Mouse (Mus musculus): ENCODE measurements around the gene Tnrc6c.

Gene Tnrc6c

DNA sequence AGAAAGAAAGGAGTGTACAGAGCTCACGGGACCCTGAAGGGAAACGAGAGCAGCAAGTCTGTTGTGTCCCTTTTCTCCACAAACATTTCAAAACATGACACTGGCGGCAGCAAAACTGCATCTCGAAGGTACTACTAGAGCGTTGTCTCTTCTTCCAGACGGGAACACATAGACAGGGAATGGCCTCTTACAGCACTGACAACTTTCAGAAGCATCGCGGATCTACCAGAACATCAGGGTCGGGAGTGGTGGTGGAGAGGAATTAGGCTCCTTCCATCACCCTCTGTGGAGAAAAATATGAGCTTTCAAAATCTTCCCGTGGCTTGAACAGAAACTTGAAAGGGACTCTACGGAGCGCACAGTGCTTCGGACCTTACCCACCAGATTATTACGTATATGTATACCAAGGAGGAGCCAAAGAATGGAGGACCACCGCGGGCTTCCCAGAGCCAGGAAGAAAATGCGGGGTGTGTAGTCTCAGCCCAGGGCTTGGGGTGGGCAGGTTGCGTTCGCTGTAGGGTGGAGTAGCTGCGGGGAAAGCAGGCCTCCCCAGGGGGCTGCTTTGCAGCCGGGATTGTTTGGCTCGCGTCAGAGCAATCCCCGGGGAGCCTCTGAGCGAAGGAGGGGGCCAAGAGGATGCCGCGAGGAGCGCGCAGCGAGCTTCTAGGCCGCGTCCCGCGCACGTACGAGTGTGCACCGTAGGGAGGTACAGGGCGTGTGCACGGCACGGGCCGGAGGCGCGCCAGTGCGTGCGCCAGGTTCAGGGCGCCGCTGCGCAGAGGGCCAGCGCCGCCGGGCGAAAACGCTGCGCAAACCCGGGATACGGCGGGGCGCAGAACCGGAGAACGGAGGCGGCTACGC is at the start of gene Tnrc6c:
Tnrc6c (plus strand) TSS at position 799 of the 861 bp plus-strand sequence.
- DNase-seq, result peak; percentile 86

DNA sequence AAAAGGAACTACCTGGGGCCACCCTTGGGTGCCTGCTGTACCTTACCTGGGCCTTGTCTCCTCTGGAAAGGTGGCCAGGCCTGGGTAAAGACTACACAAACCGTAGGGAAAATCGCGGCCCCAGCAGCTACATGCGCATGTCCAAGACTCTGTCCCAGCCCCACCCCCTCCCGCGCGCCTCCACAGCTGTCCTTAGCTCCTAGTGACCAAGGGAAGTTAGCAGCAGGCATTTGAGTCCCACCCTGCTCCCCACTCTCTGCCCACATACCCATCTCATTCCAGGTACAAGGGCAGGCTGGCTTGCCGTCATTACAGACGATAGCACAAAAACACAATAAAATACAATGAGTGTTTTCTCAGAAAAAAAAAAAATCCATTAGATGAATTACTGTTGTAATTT is 48.0 kb upstream of the Tnrc6c start:
- no peak for DNase-seq

DNA sequence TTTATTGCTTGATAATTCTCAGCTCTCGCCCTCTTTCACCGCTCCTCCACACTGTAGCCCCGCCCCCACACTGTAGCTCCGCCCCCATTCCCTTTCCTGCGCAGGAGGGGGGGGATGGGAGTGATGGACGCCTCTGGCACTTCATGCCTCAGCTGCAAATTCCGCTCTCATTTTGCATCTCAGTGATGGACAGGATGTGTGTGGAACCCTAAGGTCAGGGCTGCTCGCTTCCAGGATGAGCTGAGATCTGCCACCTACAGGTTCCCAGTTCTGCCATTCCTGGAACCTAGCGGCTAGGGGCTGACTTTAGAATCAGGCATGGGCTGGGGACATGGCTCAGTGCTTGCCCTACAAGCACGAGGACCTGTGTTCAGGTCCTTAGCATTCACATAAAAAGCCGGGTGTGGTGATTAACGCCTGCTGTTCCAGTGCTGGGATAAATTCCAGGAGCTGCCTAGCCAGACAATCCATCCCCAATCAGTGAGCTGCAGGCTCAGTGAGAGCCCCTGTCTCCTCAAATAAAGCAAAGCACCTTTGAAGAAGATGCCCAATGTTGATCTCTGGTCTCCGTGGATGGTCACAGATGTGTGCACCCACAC is 47.4 kb upstream of the Tnrc6c start:
- DNase-seq, result no peak

DNA sequence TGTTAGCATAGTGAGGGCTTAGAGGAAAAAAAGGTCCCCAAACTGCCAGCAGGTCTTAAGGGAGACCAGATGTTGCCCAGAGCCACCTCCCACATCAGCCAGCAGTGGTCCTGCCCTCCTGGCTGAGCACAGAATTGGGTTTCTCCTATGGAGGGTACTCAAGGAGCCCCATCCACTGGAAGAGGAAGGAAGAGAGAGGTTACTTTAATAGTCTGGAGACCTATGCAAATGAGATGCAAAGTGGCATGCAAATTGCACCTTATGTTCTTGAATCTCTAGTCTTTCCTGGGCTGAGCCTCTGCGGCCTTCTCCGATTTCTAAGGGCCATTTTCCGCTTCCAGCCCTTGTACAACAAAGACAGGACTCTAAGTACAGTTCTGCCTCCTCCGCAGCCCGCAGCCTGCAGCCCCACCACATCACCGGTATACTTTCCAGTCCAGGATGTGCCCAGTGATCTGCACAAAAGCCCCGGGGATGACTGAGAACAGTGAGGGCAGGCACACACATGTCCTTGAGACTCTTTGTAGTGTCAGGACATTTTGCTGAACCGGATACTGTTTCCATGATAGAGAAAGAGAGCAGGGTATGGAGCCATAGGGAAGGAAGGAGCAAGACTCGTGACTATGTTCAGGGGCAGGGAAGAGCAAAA is 45.8 kb upstream of the Tnrc6c start:
- DNase-seq, result no peak

DNA sequence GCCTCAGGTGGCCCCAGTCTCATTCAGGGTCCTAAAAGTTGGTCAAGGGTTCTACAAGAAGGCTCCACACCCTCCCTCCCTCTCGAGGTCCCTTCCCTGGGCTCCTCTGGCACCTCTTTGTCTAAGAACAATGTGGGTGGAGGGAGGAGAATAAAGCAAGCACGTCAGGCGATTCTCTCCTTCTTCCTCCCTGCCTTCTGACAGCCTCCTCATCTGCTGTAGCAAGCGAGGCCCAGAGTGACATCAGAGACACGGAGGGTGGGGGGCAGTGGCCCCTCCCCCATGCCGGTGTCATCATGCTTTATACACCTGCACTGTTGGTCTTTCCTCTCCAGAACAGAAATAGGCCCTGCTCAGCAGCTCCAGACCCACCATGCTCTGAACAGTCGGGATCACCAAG is 45.1 kb upstream of the Tnrc6c start:
- DNase-seq, result no peak

DNA sequence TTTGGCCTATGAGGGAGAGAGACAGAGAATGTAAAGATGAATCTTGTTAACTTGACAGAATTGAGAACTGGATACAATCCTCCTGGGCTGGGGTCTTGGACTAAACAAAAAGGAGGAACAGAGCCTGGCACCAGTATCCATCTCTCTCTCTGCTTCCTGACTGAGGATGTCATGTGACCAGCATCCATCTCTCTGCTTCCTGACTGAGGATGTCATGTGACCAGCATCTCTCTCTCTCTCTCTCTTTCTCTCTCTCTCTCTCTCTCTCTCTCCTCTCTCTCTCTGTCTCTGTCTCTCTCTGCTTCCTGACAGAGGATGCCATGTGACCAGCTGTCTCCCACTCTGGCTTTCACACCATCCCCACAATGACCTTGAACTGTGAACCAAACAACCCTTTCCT is 43.5 kb upstream of the Tnrc6c start:
- DNase-seq, result no peak

DNA sequence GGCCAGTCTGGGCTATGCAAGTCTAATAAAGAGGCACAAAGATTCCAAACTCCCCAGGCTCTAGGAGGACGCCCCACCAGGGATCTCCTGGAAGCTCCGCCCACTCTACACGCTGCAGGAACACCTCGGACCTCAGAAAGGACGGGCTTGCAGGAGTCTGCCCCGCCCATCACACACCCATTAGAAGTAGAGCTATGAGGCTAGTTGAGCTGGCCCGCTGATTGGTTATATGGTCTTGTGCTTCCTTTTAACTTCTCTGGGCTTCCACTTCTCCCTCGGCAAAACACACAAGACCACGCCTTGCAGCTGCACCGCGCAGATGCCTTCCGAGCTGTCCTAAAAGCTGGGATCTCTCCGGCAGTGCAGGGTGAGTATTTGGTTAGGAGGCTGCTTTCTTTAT is 43.0 kb upstream of the Tnrc6c start:
- DNase-seq, result no peak

DNA sequence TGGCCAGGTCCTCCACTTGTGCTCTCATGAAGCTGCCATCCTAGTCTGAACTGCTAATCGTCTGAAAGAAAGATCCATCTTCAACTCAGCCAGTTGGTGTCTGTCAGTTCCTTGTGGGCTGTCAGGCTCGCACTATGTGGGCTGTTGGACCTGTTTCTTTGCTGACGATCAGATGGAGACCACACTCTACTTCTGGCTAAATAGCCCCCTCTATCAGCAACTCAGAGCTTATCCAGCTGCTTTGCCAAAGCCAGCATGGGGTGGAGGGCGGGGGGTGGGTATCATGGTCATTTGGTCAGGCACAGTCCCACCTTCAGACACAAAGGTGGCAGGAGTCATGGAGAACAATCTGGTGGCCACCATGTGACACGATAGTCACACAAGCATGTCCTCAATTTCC is 42.2 kb upstream of the Tnrc6c start:
- DNase-seq, result no peak

DNA sequence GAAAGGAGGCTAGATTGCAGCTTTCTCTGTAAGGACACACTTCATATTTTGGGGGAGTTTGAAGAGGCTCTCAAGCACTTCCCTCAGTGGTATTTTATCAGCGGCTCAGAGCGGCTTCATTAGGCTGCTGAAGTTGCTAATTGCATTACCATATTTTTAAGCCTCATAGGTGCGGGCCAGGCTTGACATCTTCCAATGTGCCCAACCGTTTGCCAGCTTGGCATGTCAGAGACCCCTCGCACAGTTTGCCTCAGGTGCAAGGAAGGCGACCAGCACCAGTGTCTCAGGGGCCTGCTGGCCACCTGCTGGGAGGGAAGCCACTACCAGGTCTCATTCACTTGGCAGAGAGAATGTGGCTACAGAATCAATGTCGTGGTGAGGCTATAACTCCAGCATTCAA is 41.2 kb upstream of the Tnrc6c start:
- DNase-seq, result no peak

DNA sequence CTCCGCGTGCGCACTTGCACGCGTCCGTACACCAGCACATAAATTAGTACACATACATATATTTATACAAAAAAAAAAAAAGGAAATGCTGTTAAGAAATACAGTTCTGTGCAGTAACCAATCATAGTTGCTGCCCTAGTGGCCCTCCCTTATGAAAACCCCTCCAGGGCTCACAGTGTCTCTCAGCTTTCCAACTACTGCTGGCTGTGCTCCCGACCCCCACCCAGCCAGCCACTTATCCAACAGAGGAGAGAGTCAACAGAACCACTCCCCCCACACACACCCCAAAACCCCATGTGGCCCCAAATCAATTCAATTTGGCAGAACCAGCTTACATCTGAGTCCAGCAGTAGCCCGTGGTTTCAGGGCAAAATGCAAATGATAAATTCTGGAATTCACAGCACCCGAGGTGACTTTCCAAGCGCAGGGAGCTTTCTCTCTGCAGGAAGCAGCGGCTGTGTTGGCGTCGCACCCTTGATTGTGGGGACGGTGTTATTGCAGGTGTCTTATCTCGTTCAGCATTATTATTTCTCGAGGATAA is 36.7 kb upstream of the Tnrc6c start:
- DNase-seq, result no peak

DNA sequence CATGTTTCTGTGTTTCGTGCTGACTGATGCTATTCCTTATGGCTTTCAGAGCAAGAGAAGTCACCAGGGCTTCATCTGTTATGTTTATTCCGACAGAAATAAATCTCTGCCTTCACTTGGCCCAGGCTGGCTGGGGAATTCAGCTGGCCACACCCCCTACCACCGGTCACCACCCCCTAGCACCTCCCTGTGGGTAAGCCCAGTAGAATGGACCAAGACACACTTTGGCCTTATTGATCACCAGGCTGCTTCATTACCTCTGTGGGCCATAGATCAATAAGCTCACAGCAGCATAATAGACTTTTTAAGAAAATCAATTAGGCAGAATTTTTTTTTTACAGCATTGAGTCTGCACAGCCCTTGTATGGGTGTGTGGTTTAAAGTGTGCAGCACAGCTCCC is 35.9 kb upstream of the Tnrc6c start:
- no peak for DNase-seq

DNA sequence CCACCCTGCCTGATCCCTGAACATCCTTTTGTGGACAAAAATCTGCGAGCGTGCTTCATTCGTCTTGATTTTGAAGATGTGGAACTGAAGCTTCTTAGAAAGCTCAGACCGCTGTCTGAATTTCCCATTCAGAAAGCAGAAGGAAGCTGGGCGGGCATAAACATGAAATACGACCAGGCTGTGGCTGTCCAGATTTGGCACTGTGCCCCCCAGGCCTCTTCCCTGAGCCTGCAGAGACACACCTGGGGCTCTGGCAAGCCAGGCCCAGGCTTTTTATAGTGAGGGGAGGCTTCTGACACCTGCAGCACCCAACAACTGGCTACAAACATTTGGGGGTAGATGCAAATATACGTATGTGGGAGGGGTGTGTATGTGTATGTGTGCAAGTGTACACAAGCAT is 35.3 kb upstream of the Tnrc6c start:
- no peak for DNase-seq

DNA sequence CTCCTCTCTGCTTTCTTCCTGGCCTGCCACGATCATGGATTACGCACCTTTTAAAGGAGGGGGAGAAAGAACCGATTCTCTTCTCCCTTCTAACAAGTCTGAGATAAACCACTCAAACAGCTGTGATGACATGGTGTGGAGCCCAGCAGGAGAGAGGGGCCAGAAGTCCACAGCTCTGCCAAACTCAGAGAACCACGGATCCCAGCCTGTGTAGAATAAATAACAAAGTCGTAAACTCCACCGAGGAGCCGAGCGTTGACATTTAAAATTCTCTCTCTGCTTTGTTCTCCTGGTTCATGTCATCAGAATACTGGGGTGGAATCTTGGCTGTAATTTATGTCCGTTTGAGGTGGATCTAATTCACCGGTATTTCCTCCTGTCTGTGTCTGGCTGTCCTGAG is 34.5 kb upstream of the Tnrc6c start:
- DNase-seq, result no peak

DNA sequence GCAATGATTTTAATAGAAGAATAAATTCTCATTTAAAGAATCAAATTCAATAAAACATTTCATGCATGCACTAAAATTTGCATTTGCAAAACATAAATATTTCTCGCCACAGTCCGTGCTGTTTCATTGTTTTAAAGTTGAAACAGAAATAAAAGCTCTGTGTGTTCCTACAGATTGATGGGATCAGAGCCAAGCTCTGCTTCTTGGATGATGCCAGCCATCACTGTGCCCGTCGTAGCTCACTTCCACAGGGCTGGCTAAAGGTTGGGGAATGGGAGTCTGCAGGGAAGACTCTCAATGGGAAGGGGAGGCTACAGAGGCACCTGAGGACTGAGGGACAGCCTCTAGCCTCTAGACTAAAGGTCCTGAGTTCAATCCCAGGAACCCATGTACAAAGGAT is 28.9 kb upstream of the Tnrc6c start:
- DNase-seq, result no peak

DNA sequence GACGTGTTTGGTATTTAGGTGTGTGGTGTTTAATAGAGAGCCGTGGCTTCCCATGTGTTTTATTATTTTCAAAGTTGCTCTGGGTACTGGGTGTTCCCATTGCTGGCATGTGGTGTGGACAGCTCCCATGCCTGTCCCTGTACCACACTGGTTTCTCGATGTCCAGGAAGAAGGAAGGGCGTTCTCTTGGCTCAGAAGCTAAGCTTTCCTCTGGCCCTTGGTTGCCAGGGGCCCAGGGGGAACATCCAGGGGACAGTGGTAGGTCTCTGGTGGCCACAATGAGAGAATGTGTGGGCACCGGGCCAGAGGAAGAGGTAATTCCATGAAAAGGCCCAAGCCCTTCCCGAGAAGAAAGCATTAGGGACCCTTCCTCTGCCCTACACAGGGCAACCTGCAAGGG is 27.5 kb upstream of the Tnrc6c start:
- DNase-seq, result no peak

DNA sequence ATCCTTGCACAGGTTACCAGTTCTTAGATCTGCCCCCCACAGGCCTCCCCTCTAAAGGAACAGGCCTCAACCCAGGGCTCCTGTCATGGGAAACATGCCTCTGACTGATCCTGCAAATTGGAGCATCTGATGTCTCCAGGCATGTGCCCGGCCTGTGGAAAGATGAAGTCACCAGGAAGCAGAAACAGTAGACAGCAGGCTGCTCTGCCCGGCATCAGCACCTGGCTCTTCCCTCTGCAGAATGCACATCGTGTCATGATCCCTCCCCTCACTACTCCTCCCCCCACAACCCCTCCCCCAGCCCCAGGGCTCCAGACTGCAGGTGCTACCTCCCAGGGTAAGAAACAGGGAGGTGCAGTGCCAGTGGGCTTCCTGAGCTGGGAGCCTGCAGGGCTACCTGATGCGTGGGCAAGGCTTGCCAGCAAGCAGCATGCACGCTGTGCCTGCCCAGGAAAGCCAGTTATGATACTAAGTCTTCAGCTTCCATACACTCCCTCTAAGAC is 27.0 kb upstream of the Tnrc6c start:
- peak; percentile 34 for DNase-seq

DNA sequence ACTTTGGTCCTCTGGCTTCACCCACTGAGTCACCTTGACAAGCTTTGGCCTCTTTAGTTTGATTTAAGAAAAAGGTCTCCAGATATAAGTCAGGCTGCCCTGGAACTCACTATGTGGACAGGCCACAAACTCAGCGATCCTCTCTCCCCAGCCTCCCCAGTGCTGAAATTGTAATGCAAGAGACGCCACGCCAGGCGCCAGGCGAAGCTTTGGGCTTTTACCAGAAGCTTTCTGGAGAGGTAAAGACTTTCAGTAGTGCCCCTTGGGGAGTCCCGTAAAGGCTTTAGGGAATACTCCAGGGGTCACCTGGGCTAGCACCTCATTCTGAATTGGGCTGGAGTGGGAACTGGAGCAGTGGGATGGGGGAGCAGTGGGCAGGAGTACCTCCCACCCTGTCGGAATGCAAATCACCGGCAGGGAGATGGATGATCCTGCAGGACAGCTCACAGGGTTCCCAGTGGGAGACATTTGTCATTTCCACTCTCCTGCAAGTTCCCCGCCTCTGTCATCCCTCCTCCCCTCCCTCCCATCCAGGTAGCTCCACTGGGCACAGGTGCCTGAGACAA is 26.3 kb upstream of the Tnrc6c start:
- DNase-seq, result no peak

DNA sequence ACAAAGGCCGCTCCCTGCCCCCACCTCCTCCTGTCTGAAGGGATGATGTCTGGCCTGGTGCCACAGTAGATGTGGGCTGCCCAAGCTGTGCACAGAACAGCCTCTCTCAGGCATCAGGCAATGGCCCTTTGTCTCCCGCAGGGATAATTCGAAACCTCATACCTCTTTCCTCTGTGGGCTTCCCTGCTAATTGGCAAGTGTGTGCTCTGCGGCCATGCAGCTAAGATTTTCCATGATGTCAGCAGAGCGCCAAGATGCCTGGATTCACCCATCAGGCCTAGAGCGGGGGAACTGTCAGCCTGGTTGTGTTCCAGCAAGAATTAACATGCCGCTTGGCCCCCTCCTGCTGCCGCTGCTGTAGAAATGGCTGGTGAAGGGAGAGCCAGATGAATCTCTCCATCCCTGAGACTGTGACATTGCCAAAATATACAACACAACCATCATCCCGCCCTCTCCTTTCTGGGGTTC is 25.7 kb upstream of the Tnrc6c start:
- peak; percentile 68 for DNase-seq

DNA sequence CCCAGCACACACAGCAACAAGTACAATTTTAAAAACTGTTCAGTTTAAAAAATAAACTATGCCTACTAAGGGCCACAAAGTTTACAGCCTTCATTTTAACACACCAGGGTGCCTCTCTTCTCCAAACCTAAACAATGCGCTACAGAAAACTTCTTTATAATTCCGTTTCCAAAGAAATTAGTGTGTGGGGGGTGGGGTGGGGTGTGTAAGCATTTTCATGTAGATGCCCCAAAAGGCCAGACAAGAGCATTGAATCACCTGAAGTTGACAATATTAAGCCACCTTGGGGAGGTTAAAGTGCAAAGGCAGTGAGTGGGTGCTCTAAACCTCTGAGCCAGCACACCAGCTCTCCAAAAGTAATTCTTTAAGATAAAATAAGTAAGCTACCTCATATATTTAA is 24.2 kb upstream of the Tnrc6c start:
- DNase-seq, result no peak

DNA sequence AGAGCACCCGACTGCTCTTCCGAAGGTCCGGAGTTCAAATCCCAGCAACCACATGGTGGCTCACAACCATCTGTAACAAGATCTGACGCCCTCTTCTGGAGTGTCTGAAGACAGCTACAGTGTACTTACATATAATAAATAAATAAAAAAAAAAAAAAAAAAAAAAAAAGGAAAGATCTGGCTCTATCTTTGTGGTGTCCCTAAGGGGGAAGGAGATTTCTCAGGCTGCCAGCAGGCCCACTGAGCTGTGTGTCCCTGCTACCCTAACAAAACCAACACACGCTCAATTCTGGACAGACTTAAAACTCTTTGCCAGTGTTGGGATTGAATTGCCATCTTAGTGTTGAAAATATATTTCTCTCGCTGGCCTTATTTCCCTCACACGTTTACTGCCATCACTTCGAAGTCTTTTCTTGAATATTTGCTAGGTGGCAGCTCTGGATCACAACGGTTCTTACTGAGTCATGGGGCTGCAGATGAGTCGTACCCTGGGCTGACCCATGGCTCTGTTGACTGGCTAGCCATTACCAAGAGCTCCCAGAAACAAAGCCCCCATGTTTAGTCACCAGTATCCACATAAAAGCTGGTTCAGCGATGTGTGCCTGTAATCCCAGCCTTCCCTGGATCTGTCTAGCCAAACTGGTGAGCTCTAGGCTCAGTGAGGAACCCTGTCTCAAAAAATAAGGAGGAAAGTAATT is 23.1 kb upstream of the Tnrc6c start:
- DNase-seq, result no peak

DNA sequence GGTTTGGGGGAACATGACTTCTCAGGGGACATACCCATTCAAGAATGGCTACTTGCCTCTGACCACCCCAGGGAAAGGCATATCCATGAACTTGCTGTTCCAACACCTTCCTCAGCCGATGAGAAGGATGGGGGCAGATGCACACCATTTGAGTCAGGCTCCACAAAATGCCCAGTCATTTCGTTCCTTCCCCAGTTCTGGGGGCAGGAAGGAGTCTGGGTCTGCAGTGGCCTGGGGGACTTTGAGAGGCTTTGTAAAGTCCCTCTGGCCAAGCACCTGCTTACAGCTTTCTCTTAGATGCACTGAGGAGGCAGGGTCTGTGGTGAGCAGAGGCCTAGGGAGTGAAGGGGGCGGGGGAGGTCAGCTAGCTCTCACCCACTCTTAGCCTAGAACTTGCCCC is 20.8 kb upstream of the Tnrc6c start:
- no peak for DNase-seq

DNA sequence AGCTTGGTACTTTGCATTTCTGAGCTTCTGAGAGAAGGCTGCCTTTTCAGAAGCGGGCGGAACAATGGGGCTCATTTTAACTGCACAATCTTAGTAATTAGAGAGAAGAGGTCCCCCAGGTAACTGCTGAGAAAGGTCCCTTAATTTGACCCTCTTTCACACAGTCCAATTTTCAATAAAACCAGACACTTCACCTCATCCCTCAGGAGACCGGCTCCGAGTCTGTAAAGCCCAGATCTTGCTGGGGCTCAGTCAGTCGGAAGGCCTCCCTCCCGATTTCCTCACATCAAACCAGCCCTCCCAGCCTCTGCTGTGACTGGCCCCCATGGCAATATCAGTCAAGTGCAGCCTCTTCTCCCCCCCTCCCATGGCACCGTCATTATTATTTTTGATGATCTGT is 15.7 kb upstream of the Tnrc6c start:
- DNase-seq, result no peak

DNA sequence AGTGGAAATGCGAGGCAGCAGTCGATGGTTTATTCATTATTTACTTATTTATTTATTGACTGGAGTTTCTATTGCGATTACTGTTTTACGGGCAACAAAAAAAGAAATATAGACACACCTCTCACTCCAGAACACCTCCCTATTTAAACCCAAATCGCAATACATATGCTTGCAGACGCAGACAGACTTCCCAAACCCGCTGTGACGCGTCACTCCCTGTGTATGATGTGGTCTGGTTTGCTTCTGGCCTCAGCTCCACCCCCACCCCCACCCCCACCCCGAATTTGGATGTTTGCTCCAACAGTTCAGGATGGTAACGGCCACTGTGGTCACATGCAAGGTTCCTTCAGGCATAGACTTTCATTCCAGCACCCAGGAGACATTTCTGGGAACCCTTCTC is 15.3 kb upstream of the Tnrc6c start:
- DNase-seq, result no peak
